Mouse (Mus musculus) erythroblast, embryonic 14.5 days (primary cell): ENCODE data around the gene Tex14.

Experiments used
- GATA1 ChIP-seq: IDR thresholded peaks from 2 replicates; pipeline ENCODE4 v1.6.1; 2012; ENCODE audit warnings: low read length, inconsistent platforms, mixed read lengths
- TAL1 ChIP-seq: IDR thresholded peaks from 3 replicates; pipeline ENCODE4 v1.6.1; 2012; ENCODE audit warnings: low read length, inconsistent platforms, mixed read lengths

DNA sequence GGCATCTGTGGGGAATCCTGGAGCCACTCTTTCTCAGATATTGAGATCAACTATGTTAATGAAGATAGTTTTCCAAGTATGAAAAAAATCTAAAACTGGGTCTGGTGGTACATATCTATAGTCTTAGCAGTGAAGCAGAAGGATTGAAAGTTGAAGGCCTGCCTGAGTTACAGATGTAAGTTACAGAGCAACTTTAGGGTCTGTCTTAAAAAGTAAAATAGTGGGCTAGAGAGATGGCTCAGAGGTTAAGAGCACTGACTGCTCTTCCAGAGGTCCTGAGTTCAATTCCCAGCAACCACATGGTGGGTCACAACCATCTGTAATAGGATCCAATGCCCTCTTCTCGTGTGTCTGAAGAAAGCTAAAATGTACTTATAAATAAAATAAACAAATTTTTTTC is 27.6 kb downstream of the Tex14 start:
- TF ChIP-seq GATA1 (no peak), TAL1 (no peak)
